Comparison of ENCODE assay signal across 8 mouse cellular contexts in the genomic region with DNA sequence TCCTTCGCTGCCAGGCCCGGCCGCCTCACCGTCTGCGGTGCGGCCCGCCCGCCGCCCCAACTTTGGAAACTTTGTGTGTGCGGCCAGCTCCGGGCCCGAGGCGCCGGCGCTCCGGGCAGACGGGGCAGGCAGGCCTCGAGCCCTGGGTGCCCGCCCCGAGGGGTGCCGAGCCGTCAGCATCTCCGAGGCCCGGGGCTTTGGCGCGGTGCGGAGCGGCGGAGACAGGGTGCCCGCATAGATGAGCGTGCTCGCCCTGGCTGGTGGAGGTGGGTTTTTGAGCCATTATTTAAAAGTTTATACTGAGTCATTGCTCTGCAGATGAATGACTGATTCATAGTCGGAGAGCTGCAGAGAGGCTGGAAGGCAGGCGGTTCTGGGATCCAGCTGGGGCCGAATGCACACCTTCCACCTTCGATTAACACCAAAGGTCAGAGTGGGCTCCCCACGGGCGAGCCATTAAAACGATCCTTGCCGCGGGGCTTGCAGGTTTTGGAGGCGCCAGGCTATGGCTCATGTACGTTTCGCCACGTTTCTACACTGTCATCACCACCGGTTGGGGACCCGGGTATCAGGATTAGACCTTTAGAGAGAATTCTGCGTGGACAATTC. TPM values are rescaled to one million over a fixed set of nuclear protein-coding genes. Genes with fewer than 3 reads are reported as not detected.
DNase-seq lines count a peak whose midpoint lies in the region; ATAC-seq and TF ChIP-seq lines count a peak whose summit lies in the region.

No protein-coding gene starts in this region.

- no peaks in the 10 kb centered on the region for H3K9me3 ChIP-seq in embryonic facial prominence, embryonic 13.5 days
- no peaks in the 10 kb centered on the region for H3K9me3 ChIP-seq in hindbrain, embryonic 13.5 days
- H3K9me3 ChIP-seq in liver, embryonic 14.5 days (ENCODE audit: control insufficient read depth, low read length): no peaks in the 10 kb centered on the region

- H3K9ac ChIP-seq in embryonic facial prominence, embryonic 13.5 days: peak overlapping the region; percentile 90
- peak overlapping the region; percentile 89 for H3K9ac ChIP-seq in hindbrain, embryonic 13.5 days
- peak overlapping the region; percentile 44 for H3K9ac ChIP-seq in liver, embryonic 14.5 days (replicated peaks)

- no peaks in the 10 kb centered on the region for H3K27me3 ChIP-seq in embryonic facial prominence, embryonic 13.5 days
- no peaks in the 10 kb centered on the region for H3K27me3 ChIP-seq in hindbrain, embryonic 13.5 days
- no peaks in the 10 kb centered on the region for H3K27me3 ChIP-seq in liver, embryonic 14.5 days (ENCODE audit: control insufficient read depth, insufficient read depth, low read length)

- peaks cover 42% of the 10 kb centered on the region for H3K4me1 ChIP-seq in embryonic facial prominence, embryonic 13.5 days
- H3K4me1 ChIP-seq in hindbrain, embryonic 13.5 days (replicated peaks): peaks cover 67% of the 10 kb centered on the region
- H3K4me1 ChIP-seq in liver, embryonic 14.5 days (replicated peaks; ENCODE audit: control insufficient read depth in 2 of 2, insufficient read depth in 2 of 2, low read length in 1 of 2): peaks cover 12 to 19% of the 10 kb centered on the region in 2 experiments

- H3K4me3 ChIP-seq in embryonic facial prominence, embryonic 13.5 days: peak overlapping the region; percentile 82
- peak overlapping the region; percentile 83 for H3K4me3 ChIP-seq in hindbrain, embryonic 13.5 days
- peak overlapping the region; percentile 59 to 70 for H3K4me3 ChIP-seq in liver, embryonic 14.5 days (ENCODE audit: insufficient read depth in 1 of 2, low read depth in 2 of 2, low read length in 2 of 2)

- peaks cover 4% of the 10 kb centered on the region; the same call in 1 of the 2 replicates for H3K36me3 ChIP-seq in embryonic facial prominence, embryonic 13.5 days
- H3K36me3 ChIP-seq in hindbrain, embryonic 13.5 days: no peaks in the 10 kb centered on the region
- no peaks in the 10 kb centered on the region for H3K36me3 ChIP-seq in liver, embryonic 14.5 days (replicated peaks; ENCODE audit: control insufficient read depth, insufficient read depth, low read depth)

- H3K27ac ChIP-seq in embryonic facial prominence, embryonic 13.5 days: peak overlapping the region; percentile 85
- peak overlapping the region; percentile 92 for H3K27ac ChIP-seq in hindbrain, embryonic 13.5 days
- no peak overlapping the region for H3K27ac ChIP-seq in liver, embryonic 14.5 days

- no peak for ATAC-seq in embryonic facial prominence, embryonic 13.5 days (ENCODE audit: insufficient number of reproducible peaks, insufficient read depth, low FRiP score, low TSS enrichment, low read depth)
- no peak for ATAC-seq in hindbrain, embryonic 13.5 days (ENCODE audit: low FRiP score)
- peak; percentile 31 for ATAC-seq in liver, embryonic 14.5 days (ENCODE audit: insufficient read depth)

- peak; percentile 26 for DNase-seq in layer of hippocampus, adult 11-12 months (ENCODE audit: low spot score)
- DNase-seq in layer of hippocampus, adult 9-10 months (ENCODE audit: low spot score): no peak
- peak; percentile 36 for DNase-seq in T-cell, adult 2 months (ENCODE audit: low spot score)
- no peak for DNase-seq in liver, embryonic 14.5 days (ENCODE audit: low read depth in 3 of 3, low spot score in 3 of 3)
- peak; percentile 58 for DNase-seq in retina, embryonic 14.5 days (ENCODE audit: low spot score)
- no peak for DNase-seq in layer of hippocampus, adult 9-11 months

- TF ChIP-seq CTCF in liver, embryonic 14.5 days (IDR thresholded peaks at IDR 0.05; ENCODE audit: low read depth): no peak

- WGBS in embryonic facial prominence, embryonic 13.5 days: under 1% methylated on average over 48 of the region's 48 CpGs
- WGBS in hindbrain, embryonic 13.5 days: under 1% methylated on average over 42 of the region's 48 CpGs
- WGBS in liver, embryonic 14.5 days (ENCODE audit: insufficient replicate concordance): under 1% methylated on average over 48 of the region's 48 CpGs

- peak overlapping the region; percentile 84 for H3K4me2 ChIP-seq in embryonic facial prominence, embryonic 13.5 days
- H3K4me2 ChIP-seq in hindbrain, embryonic 13.5 days: peak overlapping the region; percentile 85
- H3K4me2 ChIP-seq in liver, embryonic 14.5 days (ENCODE audit: low read depth): peak overlapping the region; percentile 77

- TF ChIP-seq EP300 in liver, embryonic 14.5 days (IDR thresholded peaks at IDR 0.05; ENCODE audit: low read depth): no peak

RNA-seq across cellular contexts. Expression of gene Traf3, which starts 0.6 kb away (rescaled TPM):
- polyA plus RNA-seq in embryonic facial prominence, embryonic 13.5 days (2015; fragmentation: Nextera tagmentation; extraction: Ambion mirVana): 13.6 and 15.0 TPM in 2 replicates
- polyA plus RNA-seq in hindbrain, embryonic 13.5 days (2015; fragmentation: Nextera tagmentation; extraction: Ambion mirVana): 15.6 and 17.0 TPM in 2 replicates
- 2.8 TPM in 2 replicates for polyA plus RNA-seq in liver, embryonic 14.5 days (2012; rRNA removed)
- polyA plus RNA-seq in liver, embryonic 14.5 days (2014; fragmentation: Nextera tagmentation; extraction: Ambion mirVana): 2.7 and 2.9 TPM in 2 replicates

RNA-seq across cellular contexts. Expression of gene 4930595D18Rik, which starts 17.5 kb away (rescaled TPM):
- not detected in 2 replicates for polyA plus RNA-seq in embryonic facial prominence, embryonic 13.5 days (2015; fragmentation: Nextera tagmentation; extraction: Ambion mirVana)
- polyA plus RNA-seq in hindbrain, embryonic 13.5 days (2015; fragmentation: Nextera tagmentation; extraction: Ambion mirVana): 0.21 TPM in 1 of 2 replicates, not detected in the other
- not detected in 2 replicates for polyA plus RNA-seq in liver, embryonic 14.5 days (2012; rRNA removed)
- not detected in 2 replicates for polyA plus RNA-seq in liver, embryonic 14.5 days (2014; fragmentation: Nextera tagmentation; extraction: Ambion mirVana)

Comparison
In these comparisons a context has a peak if more than half of its experiments do, and no peak if none do; other contexts are left out.
1. DNase-seq: peak in layer of hippocampus, adult 11-12 months (single experiment), T-cell, adult 2 months (single experiment) and retina, embryonic 14.5 days (single experiment); none in layer of hippocampus, adult 9-10 months (single experiment), liver, embryonic 14.5 days (0 of 3) and layer of hippocampus, adult 9-11 months (single experiment).
2. Peak in every context shown above with its lines, with median percentiles within 50 percentile points of each other: H3K4me2 ChIP-seq, H3K4me3 ChIP-seq and H3K9ac ChIP-seq.